Mouse (Mus musculus): Measurements from ENCODE around the gene Ropn1l. TPM values are rescaled to one million over a fixed set of nuclear protein-coding genes. Genes with fewer than 3 reads are reported as not detected.
A peak's percentile ranks its signal among the peaks of the same experiment; 100 is the strongest.

The Ropn1l gene
- polyA plus RNA-seq, 1 experiment, result 6.7 TPM

- Histone ChIP-seq H3K27me3 (replicated peaks) (peaks cover 2% of the 10 kb centered on the region), H3K4me1 (peaks cover 54% of the 10 kb centered on the region), H3K36me3 (replicated peaks; ENCODE audit: low read length) (peaks cover 25% of the 10 kb centered on the region), H3K4me3 (replicated peaks) (peak overlapping the region; percentile 99), H3K9me3 (no peaks in the 10 kb centered on the region)
- TF ChIP-seq GATA1 (IDR thresholded peaks at IDR 0.05; ENCODE audit: borderline replicate concordance, low read length) (no peak), FLI1 (IDR thresholded peaks at IDR 0.05; ENCODE audit: low read length) (no peak)
Measured at GRCm38 (mm10) chr15:31452336-31453097, 1.0 kb downstream of the Ropn1l start.

DNA sequence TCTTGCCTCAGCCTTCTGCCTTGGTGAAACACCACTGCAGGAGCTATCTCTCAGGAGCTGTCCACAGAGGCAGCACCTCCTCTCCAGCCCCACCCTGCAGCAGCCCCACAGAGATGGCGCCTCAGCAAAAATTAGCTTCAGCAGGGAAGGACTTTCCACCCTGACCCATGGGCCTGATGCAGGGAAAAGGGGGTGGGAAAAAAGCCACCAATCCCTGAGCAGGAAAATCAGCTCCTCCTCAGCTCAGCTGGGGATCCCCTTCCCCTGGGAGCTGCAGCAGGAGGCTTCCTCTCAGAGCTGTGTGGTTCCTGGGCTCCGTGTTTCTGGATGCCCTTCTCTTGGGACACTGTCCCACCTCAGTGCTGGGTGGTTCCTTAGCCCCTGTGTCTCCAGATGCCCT is 3.8 kb downstream of the Ropn1l start:
- Histone ChIP-seq H3K36me3 (replicated peaks; ENCODE audit: low read length) (peaks cover 3% of the 10 kb centered on the region), H3K9me3 (no peaks in the 10 kb centered on the region), H3K4me3 (replicated peaks) (peak overlapping the region; percentile 16), H3K27me3 (replicated peaks) (peaks cover 2% of the 10 kb centered on the region), H3K4me1 (peaks cover 53% of the 10 kb centered on the region)
- no peak for TF ChIP-seq FLI1 (IDR thresholded peaks at IDR 0.05; ENCODE audit: low read length)
- no peak for TF ChIP-seq GATA1 (IDR thresholded peaks at IDR 0.05; ENCODE audit: borderline replicate concordance, low read length)

- peaks cover 4% of the 10 kb centered on the region for H3K27me3 ChIP-seq (replicated peaks)
- TF ChIP-seq GATA1 (IDR thresholded peaks at IDR 0.05; ENCODE audit: borderline replicate concordance, low read length), result no peak
- no peak for TF ChIP-seq FLI1 (IDR thresholded peaks at IDR 0.05; ENCODE audit: low read length)
- peak overlapping the region; percentile 1 for H3K4me3 ChIP-seq (replicated peaks)
- no peaks in the 10 kb centered on the region for H3K9me3 ChIP-seq
- H3K36me3 ChIP-seq (replicated peaks; ENCODE audit: low read length), result no peaks in the 10 kb centered on the region
- H3K4me1 ChIP-seq, result peaks cover 42% of the 10 kb centered on the region
Measured at GRCm38 (mm10) chr15:31447121-31447520, 6.4 kb downstream of the Ropn1l start.

DNA sequence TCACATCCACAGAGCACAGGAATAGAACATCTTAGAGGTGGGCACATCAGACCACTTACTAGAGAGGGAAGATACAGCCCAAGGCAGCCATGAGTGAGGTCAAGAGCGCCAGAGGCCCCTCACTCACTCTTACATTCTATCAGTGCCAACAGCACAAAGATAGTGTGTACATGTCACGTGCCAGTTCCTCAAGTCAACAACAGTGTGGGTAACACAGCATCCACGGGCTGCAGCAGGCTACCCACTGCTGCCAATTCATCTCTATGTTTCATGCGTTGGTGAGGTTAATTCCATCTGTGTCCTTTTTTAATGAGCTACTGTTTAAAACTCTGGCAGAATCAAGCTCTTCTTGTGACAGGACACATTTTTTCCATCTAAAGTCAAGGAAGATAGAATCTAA is 10.8 kb downstream of the Ropn1l start:
- TF ChIP-seq FLI1 (IDR thresholded peaks at IDR 0.05; ENCODE audit: low read length) (no peak), GATA1 (IDR thresholded peaks at IDR 0.05; ENCODE audit: borderline replicate concordance, low read length) (no peak)
- H3K9me3 ChIP-seq, result no peaks in the 10 kb centered on the region
- H3K4me1 ChIP-seq, result peaks cover 11% of the 10 kb centered on the region
- no peak overlapping the region for H3K4me3 ChIP-seq (replicated peaks)
- peaks cover 2% of the 10 kb centered on the region for H3K27me3 ChIP-seq (replicated peaks)
- H3K36me3 ChIP-seq (replicated peaks; ENCODE audit: low read length), result no peaks in the 10 kb centered on the region

DNA sequence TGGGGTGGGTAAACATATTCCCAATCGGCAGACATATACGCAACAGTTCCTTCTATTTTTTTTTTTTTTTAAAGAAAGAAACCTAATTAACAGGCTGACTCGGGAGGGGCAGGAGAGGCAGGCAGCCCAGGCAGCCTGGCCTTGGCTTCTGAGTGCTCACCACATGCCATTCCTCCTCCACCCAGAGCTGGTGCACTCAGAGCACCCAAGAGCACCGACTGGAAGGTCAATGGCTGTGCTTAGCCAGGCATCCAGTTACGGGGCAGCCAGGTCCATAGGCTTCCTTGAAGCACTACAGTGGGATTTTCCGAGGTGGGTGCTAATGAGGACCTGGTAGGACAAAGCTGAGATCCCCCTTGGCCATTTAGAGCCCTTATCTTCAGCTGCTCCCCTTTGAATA is 11.5 kb downstream of the Ropn1l start:
- H3K4me1 ChIP-seq, result peaks cover 7% of the 10 kb centered on the region
- TF ChIP-seq GATA1 (IDR thresholded peaks at IDR 0.05; ENCODE audit: borderline replicate concordance, low read length), result no peak
- no peak for TF ChIP-seq FLI1 (IDR thresholded peaks at IDR 0.05; ENCODE audit: low read length)
- no peak overlapping the region for H3K4me3 ChIP-seq (replicated peaks)
- H3K9me3 ChIP-seq, result no peaks in the 10 kb centered on the region
- peaks cover 9% of the 10 kb centered on the region for H3K27me3 ChIP-seq (replicated peaks)
- H3K36me3 ChIP-seq (replicated peaks; ENCODE audit: low read length), result no peaks in the 10 kb centered on the region

- Histone ChIP-seq H3K27me3 (replicated peaks) (peaks cover 33% of the 10 kb centered on the region), H3K9me3 (peaks cover 5% of the 10 kb centered on the region; the same call in 1 of the 2 replicates), H3K4me3 (replicated peaks) (no peak overlapping the region), H3K4me1 (peaks cover 4% of the 10 kb centered on the region; the same call in 1 of the 2 replicates), H3K36me3 (replicated peaks; ENCODE audit: low read length) (no peaks in the 10 kb centered on the region)
- TF ChIP-seq FLI1 (IDR thresholded peaks at IDR 0.05; ENCODE audit: low read length) (no peak), GATA1 (IDR thresholded peaks at IDR 0.05; ENCODE audit: borderline replicate concordance, low read length) (no peak)
Measured at GRCm38 (mm10) chr15:31436811-31437210, 16.7 kb downstream of the Ropn1l start.

- no peak overlapping the region for H3K4me3 ChIP-seq (replicated peaks)
- peaks cover 5% of the 10 kb centered on the region; the same call in 1 of the 2 replicates for H3K9me3 ChIP-seq
- TF ChIP-seq FLI1 (IDR thresholded peaks at IDR 0.05; ENCODE audit: low read length), result no peak
- TF ChIP-seq GATA1 (IDR thresholded peaks at IDR 0.05; ENCODE audit: borderline replicate concordance, low read length), result no peak
Measured at GRCm38 (mm10) chr15:31436083-31436482, 17.5 kb downstream of the Ropn1l start.

DNA sequence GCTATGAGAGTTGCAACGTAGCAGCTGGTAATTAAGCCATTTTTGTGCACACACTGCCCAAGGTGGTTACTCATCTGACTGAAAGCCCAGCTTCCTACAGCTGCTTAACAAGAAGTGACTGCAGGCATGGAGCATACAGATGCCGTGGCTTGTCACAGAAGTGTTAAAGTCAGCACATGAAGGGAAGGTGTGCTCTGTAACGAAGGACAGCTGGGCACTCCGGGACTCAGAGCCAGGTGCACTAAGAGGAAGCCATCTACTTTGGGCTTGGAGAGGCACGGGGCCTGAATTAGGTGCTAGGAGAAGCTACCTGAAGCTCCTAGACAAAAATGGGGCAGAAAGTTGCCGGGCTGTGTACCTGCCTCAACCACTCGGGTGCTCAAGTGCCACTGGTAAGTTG is 19.8 kb downstream of the Ropn1l start:
- Histone ChIP-seq H3K4me3 (replicated peaks) (no peak overlapping the region), H3K4me1 (peaks cover 10% of the 10 kb centered on the region), H3K36me3 (replicated peaks; ENCODE audit: low read length) (no peaks in the 10 kb centered on the region), H3K9me3 (peaks cover 5% of the 10 kb centered on the region; the same call in 1 of the 2 replicates), H3K27me3 (replicated peaks) (peaks cover 40% of the 10 kb centered on the region)
- TF ChIP-seq GATA1 (IDR thresholded peaks at IDR 0.05; ENCODE audit: borderline replicate concordance, low read length) (no peak), FLI1 (IDR thresholded peaks at IDR 0.05; ENCODE audit: low read length) (no peak)

More at GRCm38 (mm10) chr15:31436083-31436482, 17.5 kb downstream of the Ropn1l start:
- Histone ChIP-seq H3K4me1 (peaks cover 4% of the 10 kb centered on the region; the same call in 1 of the 2 replicates), H3K36me3 (replicated peaks; ENCODE audit: low read length) (no peaks in the 10 kb centered on the region), H3K27me3 (replicated peaks) (peaks cover 33% of the 10 kb centered on the region)

DNA sequence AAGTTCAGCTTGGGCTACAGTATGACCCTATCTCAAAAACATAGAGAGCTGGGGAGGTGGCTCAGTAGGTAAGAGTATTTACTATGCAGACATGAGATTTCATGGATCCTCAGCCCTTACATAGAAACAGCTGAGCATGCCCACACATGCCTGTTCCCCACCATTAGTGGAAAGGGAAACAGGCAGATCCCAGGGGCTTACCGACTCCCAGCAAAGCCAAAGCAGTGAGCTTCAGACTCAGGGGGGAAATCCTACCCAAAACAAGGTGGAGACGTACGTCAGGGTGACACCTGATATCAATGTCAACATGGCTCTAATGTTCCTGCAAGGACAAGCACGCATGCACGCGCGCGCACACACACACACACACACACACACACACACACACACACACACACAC is 21.7 kb downstream of the Ropn1l start:
- H3K9me3 ChIP-seq, result peaks cover 5% of the 10 kb centered on the region; the same call in 1 of the 2 replicates
- H3K36me3 ChIP-seq (replicated peaks; ENCODE audit: low read length), result no peaks in the 10 kb centered on the region
- H3K4me1 ChIP-seq, result peaks cover 11% of the 10 kb centered on the region
- TF ChIP-seq GATA1 (IDR thresholded peaks at IDR 0.05; ENCODE audit: borderline replicate concordance, low read length) (no peak), FLI1 (IDR thresholded peaks at IDR 0.05; ENCODE audit: low read length) (no peak)
- no peak overlapping the region for H3K4me3 ChIP-seq (replicated peaks)
- H3K27me3 ChIP-seq (replicated peaks), result peaks cover 33% of the 10 kb centered on the region

DNA sequence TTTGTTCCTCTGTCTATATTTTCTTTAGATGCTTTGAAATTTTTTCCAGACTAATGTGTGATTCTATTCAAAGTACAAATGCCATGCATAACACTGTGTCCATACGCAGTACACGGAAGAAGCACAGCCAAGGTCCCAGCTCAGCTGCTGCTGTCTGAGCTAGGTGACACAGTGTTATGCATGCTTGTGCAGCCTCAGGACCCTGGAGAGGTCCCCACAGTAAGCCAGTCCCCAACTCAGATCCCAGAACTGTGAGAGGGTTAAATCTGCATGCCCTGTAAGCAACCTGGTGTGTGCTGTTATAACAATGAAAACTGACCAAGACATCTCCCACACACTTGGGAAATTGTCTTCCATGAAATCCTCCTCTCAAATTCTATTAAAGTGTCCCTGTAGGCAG is 23.5 kb downstream of the Ropn1l start:
- no peak overlapping the region for H3K4me3 ChIP-seq (replicated peaks)
- peaks cover 29% of the 10 kb centered on the region for H3K4me1 ChIP-seq
- H3K27me3 ChIP-seq (replicated peaks), result peaks cover 29% of the 10 kb centered on the region
- H3K36me3 ChIP-seq (replicated peaks; ENCODE audit: low read length), result no peaks in the 10 kb centered on the region
- no peaks in the 10 kb centered on the region for H3K9me3 ChIP-seq
- TF ChIP-seq FLI1 (IDR thresholded peaks at IDR 0.05; ENCODE audit: low read length) (no peak), GATA1 (IDR thresholded peaks at IDR 0.05; ENCODE audit: borderline replicate concordance, low read length) (no peak)

Measured in megakaryocyte, embryonic 14.5 days (primary cell).